In genomic region chr9:108431431-108432067, GRCm38 (mm10) we compare ENCODE assay signal across 8 mouse cellular contexts. TPM values are rescaled to one million over a fixed set of nuclear protein-coding genes. Genes with fewer than 3 reads are reported as not detected.
DNase-seq lines count a peak whose midpoint lies in the region; ATAC-seq and TF ChIP-seq lines count a peak whose summit lies in the region.

No protein-coding gene starts in this region.

- no peaks in the 10 kb centered on the region for H3K4me1 ChIP-seq in kidney, embryonic 16.5 days (ENCODE audit: insufficient read depth, low read length)
- no peaks in the 10 kb centered on the region; the same call in 1 of the 2 replicates for H3K4me1 ChIP-seq in kidney, adult 2 months (ENCODE audit: control insufficient read depth, insufficient read depth, low read length)
- no peaks in the 10 kb centered on the region for H3K4me1 ChIP-seq in forebrain, embryonic 11.5 days (replicated peaks; ENCODE audit: control insufficient read depth, insufficient read depth, low read length)
- no peaks in the 10 kb centered on the region for H3K4me1 ChIP-seq in liver, adult 2 months (ENCODE audit: control insufficient read depth, insufficient read depth, low read length)
- H3K4me1 ChIP-seq in neural tube, embryonic 13.5 days (replicated peaks) = peaks cover 7% of the 10 kb centered on the region

- peak overlapping the region; percentile 40 for H3K4me3 ChIP-seq in kidney, embryonic 16.5 days (ENCODE audit: low read length)
- no peak overlapping the region for H3K4me3 ChIP-seq in kidney, adult 2 months (ENCODE audit: insufficient read depth, low read depth, low read length)
- no peak overlapping the region for H3K4me3 ChIP-seq in forebrain, embryonic 11.5 days (ENCODE audit: low read depth, low read length)
- peak overlapping the region; percentile 38; the same call in 1 of the 2 replicates for H3K4me3 ChIP-seq in liver, adult 2 months (ENCODE audit: insufficient read depth, low read depth, low read length)
- H3K4me3 ChIP-seq in neural tube, embryonic 13.5 days = peak overlapping the region; percentile 30

- no peak for TF ChIP-seq POLR2A in kidney, adult 2 months (IDR thresholded peaks at IDR 0.05; ENCODE audit: low read depth, low read length)
- no peak for TF ChIP-seq POLR2A in liver, adult 2 months (IDR thresholded peaks at IDR 0.05; ENCODE audit: extremely low read depth, insufficient read depth, low read length)

- H3K9ac ChIP-seq in kidney, embryonic 16.5 days (replicated peaks; ENCODE audit: low read length) = no peak overlapping the region
- no peak overlapping the region for H3K9ac ChIP-seq in forebrain, embryonic 11.5 days (ENCODE audit: low read length)
- H3K9ac ChIP-seq in liver, adult 2 months (ENCODE audit: low read depth, low read length) = no peak overlapping the region
- H3K9ac ChIP-seq in neural tube, embryonic 13.5 days = 0 out of 2 replicates have a peak overlapping the region, but pooled peaks have one; percentile 12

- H3K36me3 ChIP-seq in kidney, embryonic 16.5 days (ENCODE audit: insufficient read depth, low read length) = no peaks in the 10 kb centered on the region
- no peaks in the 10 kb centered on the region for H3K36me3 ChIP-seq in kidney, adult 2 months (ENCODE audit: control insufficient read depth, insufficient read depth, low read length)
- H3K36me3 ChIP-seq in forebrain, embryonic 11.5 days (ENCODE audit: control insufficient read depth, insufficient read depth, low read length) = no peaks in the 10 kb centered on the region
- no peaks in the 10 kb centered on the region for H3K36me3 ChIP-seq in liver, adult 2 months (ENCODE audit: control insufficient read depth, insufficient read depth, low read length)
- no peaks in the 10 kb centered on the region for H3K36me3 ChIP-seq in neural tube, embryonic 13.5 days

- no peaks in the 10 kb centered on the region for H3K27me3 ChIP-seq in kidney, embryonic 16.5 days (ENCODE audit: insufficient read depth, low read length)
- H3K27me3 ChIP-seq in kidney, adult 2 months (replicated peaks; ENCODE audit: control insufficient read depth, insufficient read depth, low read length) = no peaks in the 10 kb centered on the region
- no peaks in the 10 kb centered on the region for H3K27me3 ChIP-seq in forebrain, embryonic 11.5 days (ENCODE audit: control insufficient read depth, insufficient read depth, low read length)
- 0 out of 2 replicates have a peak, but pooled peaks cover 2% of the 10 kb centered on the region for H3K27me3 ChIP-seq in liver, adult 2 months (ENCODE audit: control insufficient read depth, insufficient read depth, low read length)
- no peaks in the 10 kb centered on the region for H3K27me3 ChIP-seq in neural tube, embryonic 13.5 days

- H3K27ac ChIP-seq in kidney, embryonic 16.5 days (ENCODE audit: low read length) = no peak overlapping the region
- no peak overlapping the region for H3K27ac ChIP-seq in kidney, adult 2 months (ENCODE audit: insufficient read depth, low read depth, low read length)
- H3K27ac ChIP-seq in forebrain, embryonic 11.5 days (ENCODE audit: low read depth, low read length) = no peak overlapping the region
- H3K27ac ChIP-seq in liver, adult 2 months (replicated peaks; ENCODE audit: insufficient read depth, low read depth, low read length) = no peak overlapping the region
- H3K27ac ChIP-seq in neural tube, embryonic 13.5 days (replicated peaks) = no peak overlapping the region

- no peak for TF ChIP-seq CTCF in kidney, adult 2 months (conservative IDR thresholded peaks at IDR 0.05; ENCODE audit: insufficient read depth, insufficient read length, low read depth, low read length)
- no peak for TF ChIP-seq CTCF in liver, adult 2 months (IDR thresholded peaks at IDR 0.05; ENCODE audit: low read depth, low read length)

- H3K4me2 ChIP-seq in kidney, embryonic 16.5 days (replicated peaks; ENCODE audit: low read depth, low read length) = peak overlapping the region; percentile 57
- H3K4me2 ChIP-seq in forebrain, embryonic 11.5 days (ENCODE audit: low read depth, low read length, severe bottlenecking) = peak overlapping the region; percentile 33; the same call in 1 of the 2 replicates
- H3K4me2 ChIP-seq in neural tube, embryonic 13.5 days = peak overlapping the region; percentile 49

- no peaks in the 10 kb centered on the region for H3K9me3 ChIP-seq in kidney, embryonic 16.5 days (ENCODE audit: low read length)
- no peaks in the 10 kb centered on the region for H3K9me3 ChIP-seq in forebrain, embryonic 11.5 days (ENCODE audit: control insufficient read depth, low read length)
- H3K9me3 ChIP-seq in neural tube, embryonic 13.5 days = no peaks in the 10 kb centered on the region

- DNase-seq in kidney, adult 2 months = no peak
- peak; percentile 67 for DNase-seq in forebrain, embryonic 11.5 days (ENCODE audit: low spot score)
- no peak for DNase-seq in liver, adult 2 months (ENCODE audit: extremely low read depth, low read depth, low spot score)
- no peak for DNase-seq in frontal cortex, postnatal 36 days (ENCODE audit: low spot score in 2 of 2)
- DNase-seq in thymus, postnatal 36 days = no peak
- DNase-seq in cerebellum, adult 9-11 months = no peak

- H3K79me2 ChIP-seq in liver, adult 2 months (ENCODE audit: control insufficient read depth, insufficient read depth, low read length) = no peaks in the 10 kb centered on the region

- ATAC-seq in kidney, embryonic 16.5 days (ENCODE audit: low FRiP score, low TSS enrichment) = peak; percentile 76
- ATAC-seq in forebrain, embryonic 11.5 days (replicated peaks; ENCODE audit: low FRiP score) = no peak
- ATAC-seq in neural tube, embryonic 13.5 days (ENCODE audit: low read depth) = 0 out of 2 replicates have a peak, but pooled peaks have one; percentile 61

- 41% methylated on average over 32 of the region's 32 CpGs for WGBS in kidney, embryonic 16.5 days
- 49% methylated on average over 32 of the region's 32 CpGs for WGBS in kidney, adult 2 months
- 55% methylated on average over 32 of the region's 32 CpGs for WGBS in forebrain, embryonic 11.5 days
- 59% methylated on average over 32 of the region's 32 CpGs for WGBS in liver, adult 2 months
- 41% methylated on average over 32 of the region's 32 CpGs for WGBS in neural tube, embryonic 13.5 days

RNA-seq across cellular contexts. Expression of gene Ccdc36, which starts 3.3 kb away (rescaled TPM):
- 1.5 and 1.7 TPM in 2 replicates for polyA plus RNA-seq in kidney, embryonic 16.5 days (2015; fragmentation: Nextera tagmentation; extraction: Ambion mirVana)
- not detected in 2 replicates for polyA plus RNA-seq in kidney, adult 2 months (2012; rRNA removed)
- polyA plus RNA-seq in forebrain, embryonic 11.5 days (2014; fragmentation: Nextera tagmentation; extraction: Ambion mirVana) = 0.69 and 0.89 TPM in 2 replicates
- not detected in 2 replicates for total RNA-seq in liver, adult 2 months (2014; rRNA removed)
- polyA plus RNA-seq in liver, adult 2 months (2012; rRNA removed) = not detected in 2 replicates
- polyA plus RNA-seq in neural tube, embryonic 13.5 days (2015; fragmentation: Nextera tagmentation; extraction: Ambion mirVana) = 0.74 and 1.4 TPM in 2 replicates

RNA-seq across cellular contexts. Expression of gene BC048562, which starts 4.7 kb away (rescaled TPM):
- not detected in 2 replicates for polyA plus RNA-seq in kidney, embryonic 16.5 days (2015; fragmentation: Nextera tagmentation; extraction: Ambion mirVana)
- not detected in 2 replicates for polyA plus RNA-seq in kidney, adult 2 months (2012; rRNA removed)
- polyA plus RNA-seq in forebrain, embryonic 11.5 days (2014; fragmentation: Nextera tagmentation; extraction: Ambion mirVana) = not detected in 2 replicates
- not detected in 2 replicates for total RNA-seq in liver, adult 2 months (2014; rRNA removed)
- not detected in 2 replicates for polyA plus RNA-seq in liver, adult 2 months (2012; rRNA removed)
- polyA plus RNA-seq in neural tube, embryonic 13.5 days (2015; fragmentation: Nextera tagmentation; extraction: Ambion mirVana) = not detected in 2 replicates

RNA-seq across cellular contexts. Expression of gene Ccdc71, which starts 28.8 kb away (rescaled TPM):
- polyA plus RNA-seq in kidney, embryonic 16.5 days (2015; fragmentation: Nextera tagmentation; extraction: Ambion mirVana) = 77.0 and 82.4 TPM in 2 replicates
- polyA plus RNA-seq in kidney, adult 2 months (2012; rRNA removed) = 26.0 and 33.5 TPM in 2 replicates
- 42.5 and 45.2 TPM in 2 replicates for polyA plus RNA-seq in forebrain, embryonic 11.5 days (2014; fragmentation: Nextera tagmentation; extraction: Ambion mirVana)
- total RNA-seq in liver, adult 2 months (2014; rRNA removed) = 5.6 and 6.4 TPM in 2 replicates
- polyA plus RNA-seq in liver, adult 2 months (2012; rRNA removed) = 13.2 and 15.7 TPM in 2 replicates
- polyA plus RNA-seq in neural tube, embryonic 13.5 days (2015; fragmentation: Nextera tagmentation; extraction: Ambion mirVana) = 55.3 and 57.0 TPM in 2 replicates

RNA-seq across cellular contexts. Expression of gene Klhdc8b, which starts 29.8 kb away (rescaled TPM):
- 38.8 and 41.6 TPM in 2 replicates for polyA plus RNA-seq in kidney, embryonic 16.5 days (2015; fragmentation: Nextera tagmentation; extraction: Ambion mirVana)
- 35.0 and 35.8 TPM in 2 replicates for polyA plus RNA-seq in kidney, adult 2 months (2012; rRNA removed)
- 49.5 and 53.9 TPM in 2 replicates for polyA plus RNA-seq in forebrain, embryonic 11.5 days (2014; fragmentation: Nextera tagmentation; extraction: Ambion mirVana)
- total RNA-seq in liver, adult 2 months (2014; rRNA removed) = 8.7 and 10.1 TPM in 2 replicates
- polyA plus RNA-seq in liver, adult 2 months (2012; rRNA removed) = 13.2 and 25.6 TPM in 2 replicates
- polyA plus RNA-seq in neural tube, embryonic 13.5 days (2015; fragmentation: Nextera tagmentation; extraction: Ambion mirVana) = 68.4 and 86.4 TPM in 2 replicates

RNA-seq across cellular contexts. Expression of gene 1700102P08Rik, which starts 38.9 kb away (rescaled TPM):
- 0.62 and 1.2 TPM in 2 replicates for polyA plus RNA-seq in kidney, embryonic 16.5 days (2015; fragmentation: Nextera tagmentation; extraction: Ambion mirVana)
- polyA plus RNA-seq in kidney, adult 2 months (2012; rRNA removed) = 0.22 and 0.50 TPM in 2 replicates
- 0.80 and 1.3 TPM in 2 replicates for polyA plus RNA-seq in forebrain, embryonic 11.5 days (2014; fragmentation: Nextera tagmentation; extraction: Ambion mirVana)
- not detected in 2 replicates for total RNA-seq in liver, adult 2 months (2014; rRNA removed)
- polyA plus RNA-seq in liver, adult 2 months (2012; rRNA removed) = not detected in 2 replicates
- 2.2 TPM in 2 replicates for polyA plus RNA-seq in neural tube, embryonic 13.5 days (2015; fragmentation: Nextera tagmentation; extraction: Ambion mirVana)

Comparison
In these comparisons a context has a peak if more than half of its experiments do, and no peak if none do; other contexts are left out.
1. H3K4me3 ChIP-seq: peak in kidney, embryonic 16.5 days (single experiment), liver, adult 2 months (single experiment) and neural tube, embryonic 13.5 days (single experiment); none in kidney, adult 2 months (single experiment) and forebrain, embryonic 11.5 days (single experiment).
2. Peak in every context shown above with its lines, with median percentiles within 50 percentile points of each other: H3K4me2 ChIP-seq.